Mouse (Mus musculus) heart, embryonic 10.5 days (tissue): Measurements from ENCODE around the gene Hsd17b13. TPM values are rescaled to one million over a fixed set of nuclear protein-coding genes. Genes with fewer than 3 reads are reported as not detected.
A peak's percentile ranks its signal among the peaks of the same experiment; 100 is the strongest.

Experiments
- DNase-seq: peaks from one replicate; pipeline ENCODE4 v3.0.0-alpha.2; 2017; ENCODE audit warnings: low spot score
- H3K27ac ChIP-seq: fragments of 300-500 bp; sonication (generic); 2 replicates; pipeline ENCODE4 v1.5.1; 2016; ENCODE audit warnings: mild to moderate bottlenecking
- H3K27me3 ChIP-seq: fragments of 300-500 bp; sonication (generic); 2 replicates; pipeline ENCODE4 v1.6.1; 2016; ENCODE audit warnings: mild to moderate bottlenecking; ENCODE audit not compliant: poor library complexity, insufficient read depth, severe bottlenecking
- H3K36me3 ChIP-seq: fragments of 300-500 bp; sonication (generic); 2 replicates; pipeline ENCODE4 v1.6.1; 2016; ENCODE audit warnings: mild to moderate bottlenecking, moderate library complexity
- H3K4me1 ChIP-seq: fragments of 300-500 bp; sonication (generic); 2 replicates; pipeline ENCODE4 v1.6.1; 2016; ENCODE audit warnings: mild to moderate bottlenecking
- H3K4me3 ChIP-seq: fragments of 300-500 bp; sonication (generic); 2 replicates; pipeline ENCODE4 v1.5.1; 2016; ENCODE audit warnings: mild to moderate bottlenecking, moderate library complexity
- H3K9me3 ChIP-seq: fragments of 300-500 bp; sonication (generic); 2 replicates; pipeline ENCODE4 v1.6.1; 2016; ENCODE audit warnings: mild to moderate bottlenecking, moderate library complexity
- WGBS: fragments of 180-500 bp; shearing (Covaris S2); methylation state at CpG from one replicate; pipeline ENCODE4 v1.1.7; 2016; 5-methylcytosine and 5-hydroxymethylcytosine counted together
- polyA plus RNA-seq: library from polyadenylated mRNA; unstranded; fragments of >200 nt; fragmentation: Nextera tagmentation; extraction: Ambion mirVana; gene quantifications from 2 replicates; pipeline ENCODE4 v1.2.1, GENCODE M21; 2016

The Hsd17b13 gene
- polyA plus RNA-seq, 1 experiment from 2014 or later, result not detected

DNA sequence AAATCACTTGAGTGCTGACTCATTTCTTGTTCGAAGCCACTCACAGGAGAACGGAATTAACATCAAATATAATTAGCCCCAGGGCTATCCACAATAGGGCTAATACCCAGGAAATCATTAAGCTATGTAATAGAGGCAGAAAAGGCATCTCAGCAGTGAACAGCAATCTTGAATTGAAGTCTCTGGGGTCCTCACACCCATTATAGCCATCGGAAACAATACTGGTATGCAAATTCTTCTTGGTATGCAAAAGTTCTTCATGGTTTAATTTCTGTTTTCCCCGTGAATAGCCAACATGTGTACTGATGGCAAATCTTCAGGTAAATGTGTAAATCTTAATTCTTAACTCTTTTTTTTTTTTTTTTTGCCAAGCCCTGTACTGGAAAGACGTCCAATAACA is 46.7 kb downstream of the Hsd17b13 start:
- DNase-seq, result no peak
- H3K36me3 ChIP-seq, result no peaks in the 10 kb centered on the region
- peaks cover 3% of the 10 kb centered on the region; the same call in 1 of the 2 replicates for H3K9me3 ChIP-seq
- peaks cover 6% of the 10 kb centered on the region; the same call in 1 of the 2 replicates for H3K4me1 ChIP-seq
- H3K27me3 ChIP-seq, result no peaks in the 10 kb centered on the region
- 83% methylated on average over 5 of the region's 5 CpGs for WGBS
- no peak overlapping the region for H3K4me3 ChIP-seq
- H3K27ac ChIP-seq, result no peak overlapping the region

DNA sequence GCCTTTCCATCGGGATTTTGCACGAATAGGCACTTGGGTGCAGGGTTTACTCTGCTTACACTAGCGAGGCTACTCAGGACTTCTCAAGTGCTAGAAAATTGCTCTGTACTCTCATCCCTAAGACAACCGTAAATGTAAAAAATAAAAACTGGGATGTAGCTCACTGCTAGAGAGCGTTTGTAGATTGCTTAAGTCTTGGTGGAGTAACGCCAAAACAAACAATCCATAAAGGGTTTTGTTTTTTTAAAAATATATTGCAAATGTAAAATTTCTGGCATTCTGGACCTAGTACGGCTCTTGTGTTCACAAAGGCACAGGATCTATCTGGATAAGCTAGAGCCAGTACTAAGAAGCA is 49.0 kb downstream of the Hsd17b13 start:
- no peak overlapping the region for H3K27ac ChIP-seq

DNA sequence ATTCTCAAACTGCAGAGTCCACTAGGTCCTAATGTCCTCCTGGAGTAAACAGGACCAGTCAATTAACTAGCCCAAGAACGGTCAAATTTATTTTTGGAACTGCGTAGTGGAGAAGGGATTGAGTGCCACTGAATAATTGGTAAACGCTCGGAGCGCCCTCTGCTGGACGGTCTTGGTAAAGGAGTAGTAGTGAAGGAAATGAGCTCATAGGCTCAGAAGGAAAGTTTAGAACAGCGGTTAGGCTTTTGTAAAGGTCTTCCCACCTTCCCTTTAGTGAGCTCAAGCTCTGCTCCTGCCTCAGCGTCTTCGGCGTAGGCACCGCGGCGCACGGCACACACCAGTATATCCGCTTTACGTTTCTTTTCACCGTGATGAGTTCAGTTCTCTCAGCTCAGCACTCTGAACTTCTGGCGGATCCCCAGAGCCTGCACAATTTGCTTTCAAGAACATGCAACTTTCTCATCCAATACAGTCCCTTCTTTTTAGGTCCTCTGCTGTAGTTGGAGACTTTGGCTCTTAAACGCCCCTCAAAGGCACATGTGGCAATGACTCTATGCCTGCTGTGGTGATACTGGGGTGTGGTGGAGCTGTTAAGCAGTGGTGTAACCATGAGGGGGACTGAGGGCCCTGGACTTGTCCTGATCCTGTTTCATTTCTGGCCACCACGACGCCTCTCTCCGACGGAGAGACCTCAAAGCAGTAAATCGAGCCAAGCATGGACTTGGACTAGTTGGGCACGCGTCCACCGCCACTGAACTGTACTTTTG is 49.6 kb downstream of the Hsd17b13 start:
- WGBS, result 26% methylated on average over 27 of the region's 27 CpGs
- Histone ChIP-seq H3K36me3 (no peaks in the 10 kb centered on the region), H3K4me3 (peak overlapping the region; percentile 53), H3K9me3 (no peaks in the 10 kb centered on the region), H3K27me3 (no peaks in the 10 kb centered on the region), H3K4me1 (peaks cover 6% of the 10 kb centered on the region; the same call in 1 of the 2 replicates), H3K27ac (peak overlapping the region; percentile 76; the same call in 1 of the 2 replicates)
- DNase-seq, result peak; percentile 91

More for the DNA sequence above, 49.0 kb downstream of the Hsd17b13 start:
- Histone ChIP-seq H3K4me3 (no peak overlapping the region; the same call in 1 of the 2 replicates), H3K36me3 (no peaks in the 10 kb centered on the region), H3K4me1 (peaks cover 6% of the 10 kb centered on the region; the same call in 1 of the 2 replicates), H3K9me3 (peaks cover 2% of the 10 kb centered on the region; the same call in 1 of the 2 replicates), H3K27me3 (no peaks in the 10 kb centered on the region)
- DNase-seq, result no peak
- 84% methylated on average over 7 of the region's 7 CpGs for WGBS

DNA sequence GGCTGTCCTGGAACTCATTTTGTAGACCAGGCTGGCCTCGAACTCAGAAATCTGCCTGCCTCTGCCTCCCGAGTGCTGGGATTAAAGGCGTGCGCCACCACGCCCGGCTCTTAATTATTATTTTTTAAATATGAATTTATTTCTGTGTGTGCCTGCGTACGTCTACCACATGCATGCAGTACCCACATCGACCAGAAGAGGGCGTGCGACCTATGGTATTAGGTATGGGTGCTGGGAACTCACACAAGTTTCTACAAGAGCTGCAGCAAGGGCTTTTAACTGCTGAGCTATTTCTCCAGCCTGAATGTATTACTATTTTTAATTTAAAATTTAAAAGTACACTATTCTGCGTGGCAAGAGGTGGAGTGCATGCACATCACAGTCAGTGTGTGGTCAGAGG is 50.8 kb downstream of the Hsd17b13 start:
- WGBS, result 62% methylated on average over 12 of the region's 12 CpGs
- no peak overlapping the region for H3K27ac ChIP-seq
- DNase-seq, result no peak
- no peaks in the 10 kb centered on the region for H3K9me3 ChIP-seq
- H3K4me3 ChIP-seq, result no peak overlapping the region
- no peaks in the 10 kb centered on the region for H3K36me3 ChIP-seq
- H3K27me3 ChIP-seq, result no peaks in the 10 kb centered on the region
- H3K4me1 ChIP-seq, result peaks cover 6% of the 10 kb centered on the region; the same call in 1 of the 2 replicates

DNA sequence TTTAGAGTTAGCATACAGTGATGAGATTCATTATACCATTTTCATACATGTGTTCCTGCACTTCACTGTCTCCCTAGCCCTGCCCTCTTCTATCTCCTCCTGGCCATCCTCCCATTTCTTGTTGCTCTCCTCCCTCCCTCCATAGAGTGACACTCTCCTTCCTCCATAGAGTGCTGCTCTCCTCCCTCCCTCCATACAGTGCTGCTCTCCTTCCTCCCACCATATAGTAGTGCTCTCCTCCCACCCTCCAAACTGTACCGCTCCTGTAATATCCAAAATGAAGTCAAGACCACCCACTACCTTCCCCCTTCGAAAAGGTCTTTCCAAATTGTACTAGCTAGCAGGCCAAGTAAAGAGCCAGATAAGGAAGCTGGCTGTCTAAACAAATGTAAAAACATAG is 53.5 kb downstream of the Hsd17b13 start:
- DNase-seq, result no peak
- H3K36me3 ChIP-seq, result no peaks in the 10 kb centered on the region
- no peak overlapping the region for H3K27ac ChIP-seq
- H3K9me3 ChIP-seq, result no peaks in the 10 kb centered on the region
- H3K27me3 ChIP-seq, result no peaks in the 10 kb centered on the region
- 85% methylated on average over 2 of the region's 2 CpGs for WGBS
- H3K4me1 ChIP-seq, result peaks cover 6% of the 10 kb centered on the region; the same call in 1 of the 2 replicates
- no peak overlapping the region for H3K4me3 ChIP-seq

DNA sequence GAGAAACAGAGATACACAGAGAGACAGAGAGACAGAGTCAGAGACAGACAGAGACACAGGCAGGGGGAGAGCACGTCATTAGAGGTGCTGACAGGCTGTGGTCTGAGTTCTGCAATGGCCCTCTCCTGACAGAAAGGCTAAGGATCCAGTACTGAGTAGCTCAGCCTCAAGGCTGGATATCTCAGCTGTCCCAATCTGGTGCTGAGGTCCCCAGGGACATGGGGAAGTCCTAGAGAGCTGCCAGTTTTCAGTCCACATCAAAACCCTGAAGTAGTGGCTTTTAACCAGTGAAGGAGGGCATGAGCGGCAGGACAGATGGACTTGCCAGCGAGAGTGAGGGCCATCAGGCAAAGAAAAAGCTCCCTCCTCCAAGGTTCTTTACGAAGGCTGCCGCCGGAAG is 54.1 kb downstream of the Hsd17b13 start:
- Histone ChIP-seq H3K4me3 (no peak overlapping the region), H3K9me3 (no peaks in the 10 kb centered on the region), H3K4me1 (peaks cover 6% of the 10 kb centered on the region; the same call in 1 of the 2 replicates), H3K27me3 (no peaks in the 10 kb centered on the region), H3K36me3 (no peaks in the 10 kb centered on the region), H3K27ac (no peak overlapping the region)
- 63% methylated on average over 6 of the region's 6 CpGs for WGBS
- no peak for DNase-seq

DNA sequence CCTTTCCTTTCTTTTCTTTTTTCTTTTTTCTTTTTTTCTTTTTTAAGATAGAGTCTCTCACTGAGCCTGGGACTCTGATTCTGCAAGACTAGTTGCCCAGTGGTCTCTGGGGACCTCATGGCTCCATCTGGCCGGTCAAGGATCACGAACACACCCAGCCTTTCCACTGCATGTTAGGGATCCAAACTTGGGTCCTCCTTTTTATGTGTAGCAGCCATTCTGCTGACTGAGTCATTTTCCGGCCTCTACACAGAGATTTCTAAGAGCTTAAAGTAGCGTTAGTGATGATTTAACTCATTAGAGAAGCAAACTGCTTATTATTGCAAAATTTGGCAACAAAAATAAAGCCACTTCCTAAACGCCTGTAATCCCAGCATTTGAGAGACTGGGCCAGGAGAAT is 54.8 kb downstream of the Hsd17b13 start:
- no peak for DNase-seq
- Histone ChIP-seq H3K4me1 (no peaks in the 10 kb centered on the region), H3K27ac (no peak overlapping the region), H3K9me3 (no peaks in the 10 kb centered on the region), H3K36me3 (no peaks in the 10 kb centered on the region), H3K4me3 (no peak overlapping the region), H3K27me3 (no peaks in the 10 kb centered on the region)
- WGBS, result 80% methylated on average over 5 of the region's 5 CpGs

DNA sequence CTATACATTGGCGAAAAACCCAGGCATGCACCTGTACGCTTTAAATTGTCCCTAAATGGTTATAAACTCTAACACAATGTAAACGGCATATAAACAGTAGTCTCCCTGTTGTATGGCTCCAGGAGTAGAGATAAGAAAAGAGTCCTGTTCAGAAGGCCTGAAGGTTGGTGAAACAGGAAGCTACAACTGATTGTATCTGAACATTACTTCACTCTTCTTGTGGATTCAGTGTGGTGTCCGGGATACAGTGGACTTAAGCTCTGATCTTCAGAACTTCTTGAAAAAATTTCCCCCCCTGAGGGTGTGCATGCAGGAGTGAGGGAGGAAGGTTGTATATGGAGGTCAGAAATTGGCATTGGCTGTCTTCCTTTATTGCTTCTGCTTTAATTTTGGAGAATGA is 57.7 kb downstream of the Hsd17b13 start:
- Histone ChIP-seq H3K36me3 (no peaks in the 10 kb centered on the region), H3K27ac (no peak overlapping the region), H3K4me3 (no peak overlapping the region), H3K9me3 (no peaks in the 10 kb centered on the region), H3K27me3 (no peaks in the 10 kb centered on the region), H3K4me1 (no peaks in the 10 kb centered on the region)
- 66% methylated on average over 4 of the region's 4 CpGs for WGBS
- DNase-seq, result no peak

DNA sequence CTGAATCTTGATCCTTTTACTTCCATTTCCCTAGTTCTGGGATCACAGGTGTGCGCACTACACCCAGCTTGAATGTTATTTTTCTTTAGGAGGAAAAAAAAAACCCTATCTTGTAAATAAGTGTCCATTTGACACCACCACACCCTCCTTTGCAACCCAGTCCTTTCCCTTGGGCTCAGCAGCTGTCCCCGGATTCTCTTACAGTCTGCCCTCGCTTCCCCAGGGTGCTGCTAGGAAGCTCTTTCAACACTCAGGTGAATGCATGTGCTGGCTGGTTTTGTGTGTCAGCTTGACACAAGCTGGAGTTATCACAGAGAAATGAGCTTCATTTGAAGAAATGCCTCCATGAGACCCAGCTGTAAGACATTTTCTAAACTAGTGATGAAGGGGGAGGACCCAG is 59.0 kb downstream of the Hsd17b13 start:
- no peaks in the 10 kb centered on the region for H3K9me3 ChIP-seq
- H3K27ac ChIP-seq, result no peak overlapping the region
- WGBS, result 74% methylated on average over 3 of the region's 3 CpGs
- DNase-seq, result no peak
- H3K27me3 ChIP-seq, result no peaks in the 10 kb centered on the region
- no peaks in the 10 kb centered on the region for H3K36me3 ChIP-seq
- no peaks in the 10 kb centered on the region for H3K4me1 ChIP-seq
- no peak overlapping the region for H3K4me3 ChIP-seq

DNA sequence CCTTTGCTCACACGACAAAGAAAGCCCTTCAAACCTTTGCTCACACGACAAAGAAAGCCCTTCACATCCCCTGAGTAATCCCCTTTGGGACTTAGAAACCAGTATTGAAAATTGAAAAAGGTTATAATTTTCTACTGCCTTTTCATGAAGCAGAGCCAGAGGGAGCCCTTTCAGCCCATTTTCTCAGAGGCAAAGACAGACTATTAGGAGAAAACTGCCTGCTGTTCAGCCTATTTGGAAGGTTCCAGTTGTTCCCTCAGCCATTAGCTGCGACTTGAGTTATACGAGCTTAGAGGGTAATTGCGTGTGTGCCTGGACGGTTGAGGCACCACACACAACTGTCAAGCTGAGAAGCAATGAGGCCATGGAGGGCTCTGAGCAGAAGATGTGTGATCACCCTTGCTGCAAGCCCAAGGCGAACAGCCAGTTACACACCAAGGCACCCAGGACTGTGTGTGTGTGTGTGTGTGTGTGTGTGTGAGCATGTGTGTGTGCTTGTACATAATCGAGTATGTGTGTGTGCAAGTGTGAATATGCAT is 59.8 kb downstream of the Hsd17b13 start:
- Histone ChIP-seq H3K4me3 (no peak overlapping the region), H3K9me3 (no peaks in the 10 kb centered on the region), H3K27ac (no peak overlapping the region), H3K27me3 (no peaks in the 10 kb centered on the region), H3K36me3 (no peaks in the 10 kb centered on the region), H3K4me1 (no peaks in the 10 kb centered on the region)
- 72% methylated on average over 8 of the region's 8 CpGs for WGBS
- DNase-seq, result no peak

DNA sequence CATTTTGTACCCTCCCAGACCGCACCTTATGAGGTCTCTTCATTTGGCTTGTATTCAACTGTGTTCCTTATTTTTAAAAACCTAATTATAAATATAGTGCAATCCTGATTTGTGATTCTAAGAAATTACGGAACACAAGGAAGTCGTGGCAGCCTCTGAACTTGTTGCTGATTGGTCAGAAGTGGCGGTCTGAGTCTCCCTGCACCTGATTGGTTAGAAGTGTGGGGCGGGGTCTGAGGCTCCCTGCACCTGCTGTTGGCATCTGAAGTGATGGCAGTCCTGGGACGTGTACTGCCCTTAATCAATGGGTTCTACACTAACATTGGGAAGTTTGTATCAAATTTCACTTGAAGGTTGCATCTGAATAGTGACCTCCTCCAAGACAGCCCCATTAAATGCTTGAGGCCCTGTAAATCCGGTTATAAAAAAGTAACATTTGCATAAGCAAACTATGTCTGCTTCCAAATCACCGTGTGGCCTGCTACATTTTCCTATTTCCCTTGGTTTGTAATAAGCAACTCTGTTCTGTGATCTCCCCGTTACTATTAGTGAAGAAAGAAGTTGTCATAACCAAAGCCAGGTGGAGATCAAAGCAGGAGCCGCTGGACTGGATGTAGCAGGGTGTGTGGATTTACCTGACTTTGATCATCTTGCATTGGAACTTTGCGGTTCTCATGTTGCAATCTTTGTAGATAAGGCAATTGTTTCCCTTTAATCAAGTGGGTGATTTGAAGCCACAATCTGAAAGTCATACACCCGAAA is 60.4 kb downstream of the Hsd17b13 start:
- no peaks in the 10 kb centered on the region for H3K4me1 ChIP-seq
- H3K27me3 ChIP-seq, result no peaks in the 10 kb centered on the region
- no peaks in the 10 kb centered on the region for H3K9me3 ChIP-seq
- no peaks in the 10 kb centered on the region for H3K36me3 ChIP-seq
- no peak overlapping the region for H3K27ac ChIP-seq
- no peak for DNase-seq
- 61% methylated on average over 12 of the region's 12 CpGs for WGBS
- H3K4me3 ChIP-seq, result no peak overlapping the region

DNA sequence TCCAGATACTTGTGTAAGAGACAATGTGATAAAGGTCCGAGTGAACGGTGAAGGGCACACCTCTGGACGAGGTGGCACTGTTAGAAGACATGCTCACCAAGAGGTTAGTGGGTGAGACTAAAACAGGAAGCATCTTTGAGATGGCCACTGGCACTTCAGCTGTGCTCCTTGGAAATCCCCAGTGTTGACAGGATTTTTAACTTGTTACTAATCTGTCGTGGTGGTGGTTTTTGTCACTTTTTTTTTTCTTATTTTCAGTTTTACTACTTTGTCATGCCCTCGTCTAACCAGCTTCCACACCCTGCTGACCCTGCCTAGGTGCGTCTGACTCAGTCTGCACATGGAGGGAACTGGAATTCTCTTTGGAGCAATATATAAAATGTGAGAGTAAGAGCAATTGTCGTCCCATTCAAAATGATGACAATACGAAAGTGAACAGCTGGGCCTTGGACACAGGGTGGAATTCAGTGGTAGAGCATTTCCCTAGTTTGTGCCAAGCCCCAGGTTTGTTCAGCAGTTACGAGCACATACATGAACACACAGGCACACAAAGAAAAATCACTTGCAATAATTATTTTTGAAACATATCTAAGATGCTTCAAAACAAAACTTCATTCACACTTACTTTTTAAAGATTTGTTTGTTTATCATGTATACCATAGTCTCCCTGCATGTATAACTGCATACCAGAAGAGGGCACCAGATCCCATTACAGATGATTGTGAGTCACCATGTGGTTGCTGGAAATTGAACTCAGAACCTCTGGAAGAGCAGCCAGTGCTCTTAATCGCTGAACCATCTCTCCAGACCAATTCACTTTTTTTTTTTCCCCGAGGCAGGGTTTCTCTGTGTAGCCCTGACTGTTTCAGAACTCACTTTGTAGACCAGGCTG is 62.6 kb downstream of the Hsd17b13 start:
- Histone ChIP-seq H3K36me3 (no peaks in the 10 kb centered on the region), H3K27me3 (no peaks in the 10 kb centered on the region), H3K27ac (no peak overlapping the region), H3K4me1 (0 out of 2 replicates have a peak, but pooled peaks cover 5% of the 10 kb centered on the region), H3K9me3 (no peaks in the 10 kb centered on the region), H3K4me3 (no peak overlapping the region)
- WGBS, result 60% methylated on average over 11 of the region's 11 CpGs
- DNase-seq, result no peak
